In genomic region chr7:138853417-138854031, GRCm38 (mm10) we compare ENCODE assay signal across 13 mouse cellular contexts.
"Had no signal": no experiment of that assay in that cellular context is flagged by ENCODE, and none has a peak within 500 bp of the region (broad histone marks: within the 10 kb centered on the region; RNA-seq: fewer than 3 reads in every experiment).

No protein-coding gene starts in this region.

- H3K9me3 ChIP-seq: limb, embryonic 13.5 days; liver, embryonic 13.5 days; midbrain, embryonic 12.5 days; neural tube, embryonic 13.5 days had no signal

- H3K27me3 ChIP-seq: limb, embryonic 13.5 days; liver, embryonic 13.5 days; midbrain, embryonic 12.5 days; neural tube, embryonic 13.5 days had no signal

- H3K4me3 ChIP-seq: limb, embryonic 13.5 days; liver, embryonic 13.5 days; midbrain, embryonic 12.5 days; neural tube, embryonic 13.5 days had no signal

- ATAC-seq: midbrain, embryonic 16.5 days had no signal

- H3K9ac ChIP-seq: limb, embryonic 13.5 days; liver, embryonic 13.5 days; midbrain, embryonic 12.5 days; neural tube, embryonic 13.5 days had no signal

- DNase-seq: kidney, postnatal 25 days; layer of hippocampus, adult 9-11 months; left cerebral cortex, postnatal 4 days; liver, embryonic 13.5 days; lung, adult 18-20 months; retina, postnatal 1 day; right cerebral cortex, postnatal 4 days; spleen, adult 18-20 months; thymus, postnatal 4 days had no signal

- H3K4me2 ChIP-seq: limb, embryonic 13.5 days; liver, embryonic 13.5 days; midbrain, embryonic 12.5 days; neural tube, embryonic 13.5 days had no signal

- H3K27ac ChIP-seq: limb, embryonic 13.5 days; liver, embryonic 13.5 days; midbrain, embryonic 12.5 days; neural tube, embryonic 13.5 days had no signal
